Mouse (Mus musculus) liver, embryonic 14.5 days (tissue): Measurements from ENCODE around the gene Klra6. TPM values are rescaled to one million over a fixed set of nuclear protein-coding genes. Genes with fewer than 3 reads are reported as not detected.
"Not testable (repeated sequence)": the region's sequence is repeated elsewhere in the genome, so short reads cannot be mapped to it uniquely, and the experiment has no call there.

Source experiments
- ATAC-seq: fragments of 200-750 bp; cut with Nextera tagmentation; 2 replicates; pipeline ENCODE4 v1.8.0; 2017; ENCODE audit warnings: moderate number of reproducible peaks, mild to moderate bottlenecking, moderate library complexity; ENCODE audit not compliant: insufficient read depth
- DNase-seq, 3 experiments: peaks; one replicate each; pipeline ENCODE4 v3.0.0-alpha.2; 2012 to 2013; ENCODE audit warnings: low read depth in 3 of 3, low spot score in 3 of 3
- H3K27ac ChIP-seq: fragments of 300-500 bp; sonication (generic); 2 replicates; pipeline ENCODE4 v1.5.1; 2014; ENCODE audit warnings: moderate library complexity, mild to moderate bottlenecking, control low read depth, inconsistent platforms
- H3K27me3 ChIP-seq: fragments of 300-500 bp; sonication (generic); 2 replicates; pipeline ENCODE4 v1.6.1; 2014; ENCODE audit warnings: mild to moderate bottlenecking, low read length, moderate library complexity; ENCODE audit not compliant: control insufficient read depth, insufficient read depth
- H3K36me3 ChIP-seq: fragments of 300-500 bp; sonication (generic); replicated peaks from 2 replicates; pipeline ENCODE4 v1.6.1; 2014; ENCODE audit warnings: low read depth; ENCODE audit not compliant: control insufficient read depth, insufficient read depth
- H3K4me1 ChIP-seq, 2 experiments: fragments of 200-500 bp in 1 of 2; fragments of 300-500 bp in 1 of 2; sonication (generic) in 1 of 2; replicated peaks; 2 replicates each; pipeline ENCODE4 v1.6.1; 2012 to 2014; ENCODE audit warnings: antibody characterized with exemption in 1 of 2, inconsistent platforms in 1 of 2, low read length in 1 of 2; ENCODE audit not compliant: control insufficient read depth in 2 of 2, insufficient read depth in 2 of 2
- H3K4me2 ChIP-seq: fragments of 300-500 bp; sonication (generic); 2 replicates; pipeline ENCODE4 v1.6.1; 2014; ENCODE audit warnings: low read depth, mild to moderate bottlenecking, control low read depth, moderate library complexity
- H3K4me3 ChIP-seq, 2 experiments: fragments of 200-500 bp in 1 of 2; fragments of 300-500 bp in 1 of 2; sonication (generic) in 1 of 2; 2 replicates each; pipeline ENCODE4 v1.5.1; 2012 to 2014; ENCODE audit warnings: low read depth in 2 of 2, low read length in 2 of 2, mild to moderate bottlenecking in 2 of 2, control low read depth in 1 of 2, inconsistent platforms in 1 of 2, moderate library complexity in 1 of 2; ENCODE audit not compliant: insufficient read depth in 1 of 2
- H3K9ac ChIP-seq: fragments of 300-500 bp; sonication (generic); replicated peaks from 2 replicates; pipeline ENCODE4 v1.6.1; 2014; ENCODE audit warnings: mild to moderate bottlenecking, control low read depth, moderate library complexity
- H3K9me3 ChIP-seq: fragments of 300-500 bp; sonication (generic); 2 replicates; pipeline ENCODE4 v1.6.1; 2016; ENCODE audit warnings: low read length, mixed read lengths; ENCODE audit not compliant: control insufficient read depth
- CTCF ChIP-seq: IDR thresholded peaks from 2 replicates; pipeline ENCODE4 v1.5.1; 2016; ENCODE audit warnings: antibody characterized with exemption, low read depth, control low read depth
- EP300 ChIP-seq: IDR thresholded peaks from 2 replicates; pipeline ENCODE4 v1.6.1; 2016; ENCODE audit warnings: antibody characterized with exemption, low read depth
- WGBS: fragments of 180-500 bp; shearing (Covaris S2); extraction: QIAGEN DNeasy Blood & Tissue Kit; methylation state at CpG from one replicate; pipeline ENCODE4 v1.1.7; 2014; ENCODE audit not compliant: insufficient replicate concordance; 5-methylcytosine and 5-hydroxymethylcytosine counted together
- polyA plus RNA-seq, 2 experiments: library from polyadenylated mRNA; depleted of rRNA in 1 of 2; stranded (reverse) in 1 of 2; unstranded in 1 of 2; fragments of >200 nt; fragmentation: Nextera tagmentation in 1 of 2; extraction: Ambion mirVana in 1 of 2; gene quantifications; 2 replicates each; pipeline versions ENCODE4 v1.2.1 to v1.2.3; 2012 to 2014

Klra6 gene
- polyA plus RNA-seq (2012; rRNA removed) (not detected in 2 replicates), polyA plus RNA-seq (2014; fragmentation: Nextera tagmentation; extraction: Ambion mirVana) (not detected in 2 replicates)

- no peaks in the 10 kb centered on the region for H3K36me3 ChIP-seq
- no peak for ATAC-seq
- no peak for DNase-seq
- no peak within 1 kb of the TSS for H3K9ac ChIP-seq
- WGBS = 52% methylated on average over 4 of the region's 4 CpGs
- H3K27ac ChIP-seq = no peak within 1 kb of the TSS
- no peaks in the 10 kb centered on the region for H3K4me1 ChIP-seq
- no peak within 1 kb of the TSS for H3K4me3 ChIP-seq
- no peaks in the 10 kb centered on the region for H3K27me3 ChIP-seq
- no peak within 1 kb of the TSS for H3K4me2 ChIP-seq
- TF ChIP-seq CTCF = no peak
- TF ChIP-seq EP300 = no peak
- no peaks in the 10 kb centered on the region for H3K9me3 ChIP-seq
These were observed at the start of gene Klra6 for GRCm38 (mm10) chr6:130026854-130027253. TSS of gene Klra6 (minus strand) at chr6:130026954.

DNA sequence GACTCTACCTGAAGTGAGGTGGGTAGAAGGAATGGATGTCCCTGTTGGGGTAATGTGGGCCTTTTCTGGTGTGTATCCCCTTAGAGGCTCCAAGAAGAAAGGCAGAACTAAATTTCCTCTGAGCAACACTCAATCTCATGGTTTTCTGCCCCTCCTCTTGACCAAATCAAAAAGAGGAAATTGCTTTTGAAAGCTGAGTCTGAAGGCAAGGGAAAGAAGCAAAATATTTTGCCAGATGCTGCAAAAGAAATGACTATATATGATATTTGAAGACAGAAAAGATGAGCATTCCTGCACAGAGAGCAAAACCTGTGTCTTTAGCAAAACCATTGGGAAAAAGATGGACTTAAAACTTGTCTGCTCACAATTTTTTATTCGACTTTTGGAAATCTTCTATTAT, 40.4 kb upstream of the Klra6 start, which contains the start of gene Klra4:
Gene Klra4, minus strand, starts transcription at position 101 of the 400 bp plus-strand sequence.
- not testable (repeated sequence) for H3K27me3 ChIP-seq, H3K4me2 ChIP-seq, DNase-seq, H3K9me3 ChIP-seq, H3K9ac ChIP-seq, ATAC-seq, H3K4me1 ChIP-seq, H3K27ac ChIP-seq, H3K4me3 ChIP-seq, H3K36me3 ChIP-seq
- WGBS = 54% methylated on average over 1 of the region's 1 CpGs

- Histone ChIP-seq H3K9ac (no peak overlapping the region), H3K9me3 (no peaks in the 10 kb centered on the region), H3K27me3 (no peaks in the 10 kb centered on the region), H3K4me1 (no peaks in the 10 kb centered on the region), H3K4me2 (no peak overlapping the region), H3K27ac (no peak overlapping the region), H3K36me3 (no peaks in the 10 kb centered on the region), H3K4me3 (no peak overlapping the region)
- WGBS = 55% methylated on average over 5 of the region's 5 CpGs
- DNase-seq (no peak), ATAC-seq (no peak)
- TF ChIP-seq EP300 = no peak
- TF ChIP-seq CTCF = no peak
These were observed 38.4 kb upstream of the Klra6 start for GRCm38 (mm10) chr6:130065196-130065595.

GRCm38 (mm10) chr6:130035146-130035545, 8.4 kb upstream of the Klra6 start:
- not testable (repeated sequence) for H3K36me3 ChIP-seq, H3K4me3 ChIP-seq, H3K9ac ChIP-seq, H3K27ac ChIP-seq, ATAC-seq, DNase-seq, H3K27me3 ChIP-seq, H3K4me1 ChIP-seq, H3K4me2 ChIP-seq, H3K9me3 ChIP-seq
- WGBS = 30% methylated on average over 4 of the region's 4 CpGs

GRCm38 (mm10) chr6:130031493-130032089, 4.8 kb upstream of the Klra6 start:
- not testable (repeated sequence) for H3K4me3 ChIP-seq, H3K9ac ChIP-seq, ATAC-seq, DNase-seq, H3K27me3 ChIP-seq, H3K27ac ChIP-seq, H3K4me2 ChIP-seq, H3K36me3 ChIP-seq, H3K4me1 ChIP-seq, H3K9me3 ChIP-seq

Other genes with a start within 250 kb of the Klra6 start
- not detected in 2 replicates for gene Gm156, start 242.7 kb downstream of the Klra6 start, polyA plus RNA-seq (2012; rRNA removed)
- gene Gm156, start 242.7 kb downstream of the Klra6 start, polyA plus RNA-seq (2014; fragmentation: Nextera tagmentation; extraction: Ambion mirVana) = not detected in 2 replicates
- not detected in 2 replicates for gene Gm17631, start 164.3 kb downstream of the Klra6 start, polyA plus RNA-seq (2012; rRNA removed)
- not detected in 2 replicates for gene Gm17631, start 164.3 kb downstream of the Klra6 start, polyA plus RNA-seq (2014; fragmentation: Nextera tagmentation; extraction: Ambion mirVana)
- not detected in 2 replicates for gene Klra17, start 150.3 kb downstream of the Klra6 start, polyA plus RNA-seq (2012; rRNA removed)
- 0.17 TPM in 1 of 2 replicates, not detected in the other for gene Klra17, start 150.3 kb downstream of the Klra6 start, polyA plus RNA-seq (2014; fragmentation: Nextera tagmentation; extraction: Ambion mirVana)
- not detected in 2 replicates for gene Klra5, start 109.3 kb downstream of the Klra6 start, polyA plus RNA-seq (2012; rRNA removed)
- not detected in 2 replicates for gene Klra5, start 109.3 kb downstream of the Klra6 start, polyA plus RNA-seq (2014; fragmentation: Nextera tagmentation; extraction: Ambion mirVana)
- gene Klra4, start 40.3 kb upstream of the Klra6 start, polyA plus RNA-seq (2012; rRNA removed) = not detected in 2 replicates
- gene Klra4, start 40.3 kb upstream of the Klra6 start, polyA plus RNA-seq (2014; fragmentation: Nextera tagmentation; extraction: Ambion mirVana) = not detected in 2 replicates
- gene Klra8, start 102.9 kb upstream of the Klra6 start, polyA plus RNA-seq (2012; rRNA removed) = not detected in 2 replicates
- not detected in 2 replicates for gene Klra8, start 102.9 kb upstream of the Klra6 start, polyA plus RNA-seq (2014; fragmentation: Nextera tagmentation; extraction: Ambion mirVana)
- gene Klra9, start 166.2 kb upstream of the Klra6 start, polyA plus RNA-seq (2012; rRNA removed) = not detected in 2 replicates
- gene Klra9, start 166.2 kb upstream of the Klra6 start, polyA plus RNA-seq (2014; fragmentation: Nextera tagmentation; extraction: Ambion mirVana) = not detected in 2 replicates
- not detected in 2 replicates for gene Klra7, start 206.4 kb upstream of the Klra6 start, polyA plus RNA-seq (2012; rRNA removed)
- gene Klra7, start 206.4 kb upstream of the Klra6 start, polyA plus RNA-seq (2014; fragmentation: Nextera tagmentation; extraction: Ambion mirVana) = not detected in 2 replicates